Mouse (Mus musculus): ENCODE data around the gene Nbas. TPM values are rescaled to one million over a fixed set of nuclear protein-coding genes. Genes with fewer than 3 reads are reported as not detected.
A peak's percentile ranks its signal among the peaks of the same experiment; 100 is the strongest.

The Nbas gene
- polyA plus RNA-seq, 2 experiments from 2014 or later, result 9.4 to 13.6 TPM

- ATAC-seq, result peak; percentile 81
Measured at GRCm38 (mm10) chr12:13410191-13410590, 141.3 kb downstream of the Nbas start.

GRCm38 (mm10) chr12:13418651-13419050 is 149.7 kb downstream of the Nbas start:
- no peak for ATAC-seq

- no peak for ATAC-seq
Measured at GRCm38 (mm10) chr12:13430219-13430618, 161.3 kb downstream of the Nbas start.

GRCm38 (mm10) chr12:13444653-13445431 is 175.9 kb downstream of the Nbas start:
- no peak for ATAC-seq

- no peak for ATAC-seq
Measured at GRCm38 (mm10) chr12:13445486-13446065, 176.6 kb downstream of the Nbas start.

- no peak for ATAC-seq
Measured at GRCm38 (mm10) chr12:13448916-13449315, 180.0 kb downstream of the Nbas start.

- ATAC-seq, result no peak
Measured at GRCm38 (mm10) chr12:13452050-13452449, 183.1 kb downstream of the Nbas start.

- ATAC-seq, result no peak
Measured at GRCm38 (mm10) chr12:13460223-13460853, 191.4 kb downstream of the Nbas start.

- peak; percentile 58 for ATAC-seq
Measured at GRCm38 (mm10) chr12:13461558-13462153, 192.7 kb downstream of the Nbas start.

- no peak for ATAC-seq
Measured at GRCm38 (mm10) chr12:13462397-13462796, 193.5 kb downstream of the Nbas start.

GRCm38 (mm10) chr12:13465554-13465953 is 196.6 kb downstream of the Nbas start:
- no peak for ATAC-seq

- no peak for ATAC-seq
Measured at GRCm38 (mm10) chr12:13474881-13475280, 205.9 kb downstream of the Nbas start.

GRCm38 (mm10) chr12:13479163-13479562 is 210.2 kb downstream of the Nbas start:
- no peak for ATAC-seq

GRCm38 (mm10) chr12:13486278-13486677 is 217.3 kb downstream of the Nbas start:
- ATAC-seq, result no peak

GRCm38 (mm10) chr12:13497211-13497610 is 228.3 kb downstream of the Nbas start:
- ATAC-seq, result no peak

- no peak for ATAC-seq
Measured at GRCm38 (mm10) chr12:13499237-13499889, 230.4 kb downstream of the Nbas start.

- ATAC-seq, result no peak
Measured at GRCm38 (mm10) chr12:13500191-13500590, 231.3 kb downstream of the Nbas start.

GRCm38 (mm10) chr12:13504771-13505444 is 236.0 kb downstream of the Nbas start:
- no peak for ATAC-seq

GRCm38 (mm10) chr12:13518082-13518481 is 249.1 kb downstream of the Nbas start:
- ATAC-seq, result peak; percentile 85

- ATAC-seq, result no peak
Measured at GRCm38 (mm10) chr12:13519413-13519812, 250.5 kb downstream of the Nbas start.

GRCm38 (mm10) chr12:13532731-13533365 is 263.9 kb downstream of the Nbas start:
- ATAC-seq, result no peak

GRCm38 (mm10) chr12:13539171-13539570 is 270.2 kb downstream of the Nbas start:
- ATAC-seq, result no peak

All from activated CD4-positive, CD25-positive, alpha-beta regulatory T cell, adult 4 months (primary cell).